Mouse (Mus musculus): ENCODE data around the gene Tsga10.

GRCm38 (mm10) chr1:37742602-37743270 is 123.5 kb downstream of the Tsga10 start:
- TF ChIP-seq CTCF (conservative IDR thresholded peaks at IDR 0.05; ENCODE audit: low read length): no peak
- no peak for TF ChIP-seq NANOG (IDR thresholded peaks at IDR 0.05; ENCODE audit: borderline replicate concordance, low read length)
- TF ChIP-seq POU5F1 (IDR thresholded peaks at IDR 0.05; ENCODE audit: borderline replicate concordance, low read length): no peak
